Mouse (Mus musculus): ENCODE measurements around the gene Nmt1. TPM values are rescaled to one million over a fixed set of nuclear protein-coding genes. Genes with fewer than 3 reads are reported as not detected.
A peak's percentile ranks its signal among the peaks of the same experiment; 100 is the strongest.

Gene Nmt1
- total RNA-seq, 2 experiments from 2014 or later, result 77.3 to 79.8 TPM

- no peak for DNase-seq (ENCODE audit: low spot score in 2 of 2)
Measured at GRCm38 (mm10) chr11:103105180-103105725, 77.3 kb downstream of the Nmt1 start.

- DNase-seq (ENCODE audit: low spot score in 2 of 2), result no peak
Measured at GRCm38 (mm10) chr11:103105810-103106209, 77.8 kb downstream of the Nmt1 start.

GRCm38 (mm10) chr11:103106386-103106785, 78.4 kb downstream of the Nmt1 start:
- DNase-seq (ENCODE audit: low spot score in 2 of 2), result no peak

- DNase-seq (ENCODE audit: low spot score in 2 of 2), result no peak
Measured at GRCm38 (mm10) chr11:103111301-103111700, 83.3 kb downstream of the Nmt1 start.

- DNase-seq (ENCODE audit: low spot score in 2 of 2), result peak; percentile 41 to 53
Measured at GRCm38 (mm10) chr11:103111881-103112551, 84.0 kb downstream of the Nmt1 start.

- DNase-seq (ENCODE audit: low spot score in 2 of 2), result no peak
Measured at GRCm38 (mm10) chr11:103112552-103112912, 84.5 kb downstream of the Nmt1 start.

GRCm38 (mm10) chr11:103113005-103113404, 85.0 kb downstream of the Nmt1 start:
- no peak for DNase-seq (ENCODE audit: low spot score in 2 of 2)

GRCm38 (mm10) chr11:103113771-103114170, 85.8 kb downstream of the Nmt1 start:
- no peak for DNase-seq (ENCODE audit: low spot score in 2 of 2)

- no peak for DNase-seq (ENCODE audit: low spot score in 2 of 2)
Measured at GRCm38 (mm10) chr11:103114270-103114943, 86.4 kb downstream of the Nmt1 start.

- peak in 1 of 2 experiments; percentile 55 for DNase-seq (ENCODE audit: low spot score in 2 of 2)
Measured at GRCm38 (mm10) chr11:103115163-103116007, 87.4 kb downstream of the Nmt1 start.

GRCm38 (mm10) chr11:103116008-103116818, 88.2 kb downstream of the Nmt1 start, which contains the start of gene Hexim1:
Gene Hexim1, plus strand, starts transcription at chr11:103116231.
- peak; percentile 98 to 100 for DNase-seq (ENCODE audit: low spot score in 2 of 2)

- DNase-seq (ENCODE audit: low spot score in 2 of 2), result peak; percentile 51 to 62
Measured at GRCm38 (mm10) chr11:103116959-103117590, 89.1 kb downstream of the Nmt1 start.

- no peak for DNase-seq (ENCODE audit: low spot score in 2 of 2)
Measured at GRCm38 (mm10) chr11:103117591-103118009, 89.6 kb downstream of the Nmt1 start.

Small RNA genes lying within 50 kb of the gene (microRNA-seq; reads per million reads assigned to microRNA genes)
- gene Mir6931, result not detected

Other genes with a start within 250 kb of the Nmt1 start
- 10 to 100 TPM; 39.6 to 40.2 TPM for gene Gjc1, start 208.5 kb upstream of the Nmt1 start, total RNA-seq (2021)
- gene Higd1b, start 192.3 kb upstream of the Nmt1 start, total RNA-seq (2021), result 1 to 10 TPM in 1 of 2 experiments, under 1 TPM in 1; 0.87 to 1.2 TPM
- 100 to 1,000 TPM; 116 to 119 TPM for gene Eftud2, start 147.2 kb upstream of the Nmt1 start, total RNA-seq (2021)
- gene Ccdc103, start 147.0 kb upstream of the Nmt1 start, total RNA-seq (2021), result 1 to 10 TPM in 1 of 2 experiments, under 1 TPM in 1; 0.82 to 1.0 TPM
- not detected for gene Fam187a, start 143.0 kb upstream of the Nmt1 start, total RNA-seq (2021)
- 1 to 10 TPM; 1.1 to 1.3 TPM for gene Gfap, start 127.3 kb upstream of the Nmt1 start, total RNA-seq (2021)
- gene Kif18b, start 103.1 kb upstream of the Nmt1 start, total RNA-seq (2021), result 10 to 100 TPM; 16.1 to 20.1 TPM
- gene C1ql1, start 81.5 kb upstream of the Nmt1 start, total RNA-seq (2021), result 10 to 100 TPM; 52.6 to 56.8 TPM
- gene Dcakd, start 143 bp downstream of the Nmt1 start, total RNA-seq (2021), result 100 to 1,000 TPM; 114 to 126 TPM
- 1 to 10 TPM; 8.7 to 8.9 TPM for gene Plcd3, start 73.5 kb downstream of the Nmt1 start, total RNA-seq (2021)
- 10 to 100 TPM; 58.4 to 64.4 TPM for gene Acbd4, start 73.5 kb downstream of the Nmt1 start, total RNA-seq (2021)
- gene Hexim1, start 88.0 kb downstream of the Nmt1 start, total RNA-seq (2021), result 10 to 100 TPM; 50.6 to 53.4 TPM
- 10 to 100 TPM; 10.4 to 11.8 TPM for gene Hexim2, start 104.2 kb downstream of the Nmt1 start, total RNA-seq (2021)
- 10 to 100 TPM; 13.4 to 14.2 TPM for gene Fmnl1, start 142.9 kb downstream of the Nmt1 start, total RNA-seq (2021)
- under 1 TPM; 0.45 to 0.70 TPM for gene 1700023F06Rik, start 180.4 kb downstream of the Nmt1 start, total RNA-seq (2021)
- gene Spata32, start 190.2 kb downstream of the Nmt1 start, total RNA-seq (2021), result not detected
- 1 to 10 TPM; 6.9 to 8.0 TPM for gene Map3k14, start 239.3 kb downstream of the Nmt1 start, total RNA-seq (2021)

Measured in adrenal gland, postnatal 4 days (tissue).